Mouse (Mus musculus) heart, adult 8-10 months (tissue): ENCODE data around the gene Rwdd2b. TPM values are rescaled to one million over a fixed set of nuclear protein-coding genes. Genes with fewer than 3 reads are reported as not detected.

Experiments
- DNase-seq: peaks from one replicate; pipeline ENCODE4 v3.0.0; 2022; ENCODE audit warnings: low spot score
- total RNA-seq, 4 experiments: library from RNA; stranded (reverse); gene quantifications; 2 replicates each; pipeline ENCODE4 v1.2.4; 2022

Gene Rwdd2b
- total RNA-seq, result 1 to 10 TPM; 4.9 to 6.4 (median 5.5) TPM

GRCm38 (mm10) chr16:87440184-87440686, at the start of gene Rwdd2b:
Rwdd2b (minus strand) TSS chr16:87440573.
- peak; percentile 92 for DNase-seq

- no peak for DNase-seq
These were observed 48.2 kb upstream of the Rwdd2b start for GRCm38 (mm10) chr16:87488605-87489004.

- DNase-seq, result no peak
These were observed 46.4 kb upstream of the Rwdd2b start for GRCm38 (mm10) chr16:87486739-87487138.

- DNase-seq, result no peak
These were observed 44.0 kb upstream of the Rwdd2b start for GRCm38 (mm10) chr16:87484367-87484766.

GRCm38 (mm10) chr16:87470579-87470978, 30.2 kb upstream of the Rwdd2b start:
- DNase-seq, result peak; percentile 42

- DNase-seq, result no peak
These were observed 18.4 kb upstream of the Rwdd2b start for GRCm38 (mm10) chr16:87458752-87459151.

GRCm38 (mm10) chr16:87455180-87455611, 14.8 kb upstream of the Rwdd2b start:
- DNase-seq, result no peak

- DNase-seq, result peak; percentile 95
These were observed 14.2 kb upstream of the Rwdd2b start, which contains the start of gene Usp16 for GRCm38 (mm10) chr16:87454419-87455179. Usp16 (plus strand) TSS chr16:87454703.

- DNase-seq, result no peak
These were observed 12.9 kb upstream of the Rwdd2b start for GRCm38 (mm10) chr16:87453226-87453625.

GRCm38 (mm10) chr16:87445528-87445927, 5.2 kb upstream of the Rwdd2b start:
- no peak for DNase-seq

- no peak for DNase-seq
These were observed 4.7 kb upstream of the Rwdd2b start for GRCm38 (mm10) chr16:87445110-87445509.

- DNase-seq, result no peak
These were observed 3.7 kb upstream of the Rwdd2b start for GRCm38 (mm10) chr16:87444071-87444470.

- no peak for DNase-seq
These were observed 2.9 kb upstream of the Rwdd2b start for GRCm38 (mm10) chr16:87443245-87443644.

GRCm38 (mm10) chr16:87442291-87442690, 1.9 kb upstream of the Rwdd2b start:
- no peak for DNase-seq

GRCm38 (mm10) chr16:87441089-87441488, 716 bp upstream of the Rwdd2b start:
- no peak for DNase-seq

- no peak for DNase-seq
These were observed 1.7 kb downstream of the Rwdd2b start for GRCm38 (mm10) chr16:87438697-87439096.

- DNase-seq, result no peak
These were observed 3.3 kb downstream of the Rwdd2b start for GRCm38 (mm10) chr16:87437096-87437495.

GRCm38 (mm10) chr16:87435411-87436205, 4.8 kb downstream of the Rwdd2b start:
- no peak for DNase-seq

- DNase-seq, result no peak
These were observed 5.4 kb downstream of the Rwdd2b start for GRCm38 (mm10) chr16:87434946-87435345.

- DNase-seq, result no peak
These were observed 6.1 kb downstream of the Rwdd2b start for GRCm38 (mm10) chr16:87434266-87434665.

GRCm38 (mm10) chr16:87432033-87432814, 8.1 kb downstream of the Rwdd2b start, which contains the start of gene Ltn1:
Ltn1 (minus strand) TSS chr16:87432612.
- DNase-seq, result peak; percentile 99

- DNase-seq, result no peak
These were observed 12.9 kb downstream of the Rwdd2b start for GRCm38 (mm10) chr16:87427516-87427915.
